Mouse (Mus musculus) forebrain, embryonic 10.5 days (tissue): ENCODE results near the gene Gm3755. TPM values are rescaled to one million over a fixed set of nuclear protein-coding genes. Genes with fewer than 3 reads are reported as not detected.
A peak's percentile ranks its signal among the peaks of the same experiment; 100 is the strongest.
"Not testable (repeated sequence)": the region's sequence is repeated elsewhere in the genome, so short reads cannot be mapped to it uniquely, and the experiment has no call there.

Experiments
- DNase-seq: peaks from one replicate; pipeline ENCODE4 v3.0.0-alpha.2; 2017; ENCODE audit warnings: low spot score; ENCODE audit errors: extremely low spot score
- H3K27ac ChIP-seq: fragments of 300-500 bp; sonication (generic); 2 replicates; pipeline ENCODE4 v1.5.1; 2016; ENCODE audit warnings: mild to moderate bottlenecking
- H3K27me3 ChIP-seq: fragments of 300-500 bp; sonication (generic); 2 replicates; pipeline ENCODE4 v1.6.1; 2016; ENCODE audit warnings: mild to moderate bottlenecking; ENCODE audit not compliant: poor library complexity, severe bottlenecking
- H3K36me3 ChIP-seq: fragments of 300-500 bp; sonication (generic); replicated peaks from 2 replicates; pipeline ENCODE4 v1.6.1; 2016; ENCODE audit warnings: mild to moderate bottlenecking, moderate library complexity
- H3K4me1 ChIP-seq: fragments of 300-500 bp; sonication (generic); 2 replicates; pipeline ENCODE4 v1.6.1; 2016
- H3K4me3 ChIP-seq: fragments of 300-500 bp; sonication (generic); 2 replicates; pipeline ENCODE4 v1.5.1; 2016; ENCODE audit warnings: mild to moderate bottlenecking, moderate library complexity
- H3K9me3 ChIP-seq: fragments of 300-500 bp; sonication (generic); 2 replicates; pipeline ENCODE4 v1.6.1; 2016; ENCODE audit warnings: mild to moderate bottlenecking, moderate library complexity
- WGBS: fragments of 180-500 bp; shearing (Covaris S2); methylation state at CpG from one replicate; pipeline ENCODE4 v1.1.7; 2016; 5-methylcytosine and 5-hydroxymethylcytosine counted together
- polyA plus RNA-seq: library from polyadenylated mRNA; unstranded; fragments of >200 nt; fragmentation: Nextera tagmentation; extraction: Ambion mirVana; gene quantifications from 2 replicates; pipeline ENCODE4 v1.2.1, GENCODE M21; 2016

Gm3755 gene
- not detected in 2 replicates for polyA plus RNA-seq

GRCm38 (mm10) chr14:7450817-7451216 lies at the start of gene Gm3755:
TSS of gene Gm3755 (minus strand) at chr14:7450917.
- WGBS: no CpG with 5 or more reads among the region's 2 CpGs
- not testable (repeated sequence) for H3K36me3 ChIP-seq, H3K9me3 ChIP-seq, H3K27me3 ChIP-seq, H3K4me1 ChIP-seq, H3K4me3 ChIP-seq, DNase-seq, H3K27ac ChIP-seq

- H3K9me3 ChIP-seq, H3K27me3 ChIP-seq, H3K36me3 ChIP-seq, H3K4me1 ChIP-seq: not testable (repeated sequence)
- H3K27ac ChIP-seq: peak overlapping the region; percentile 82
- H3K4me3 ChIP-seq: peak overlapping the region; percentile 50
- DNase-seq: peak; percentile 16
- 2% methylated on average over 13 of the region's 18 CpGs for WGBS
Measured at GRCm38 (mm10) chr14:7488731-7489130, 38.0 kb upstream of the Gm3755 start.

GRCm38 (mm10) chr14:7483662-7484061 lies 32.9 kb upstream of the Gm3755 start, which contains the start of gene Gm3752:
TSS of gene Gm3752 (minus strand) at chr14:7483762.
- H3K4me3 ChIP-seq, H3K4me1 ChIP-seq, DNase-seq, H3K27ac ChIP-seq, H3K27me3 ChIP-seq, H3K9me3 ChIP-seq, H3K36me3 ChIP-seq: not testable (repeated sequence)
- 91% methylated on average over 1 of the region's 3 CpGs for WGBS

- not testable (repeated sequence) for H3K27ac ChIP-seq, H3K36me3 ChIP-seq, H3K4me1 ChIP-seq, H3K27me3 ChIP-seq, H3K9me3 ChIP-seq, DNase-seq, H3K4me3 ChIP-seq
- WGBS: 78% methylated on average over 2 of the region's 2 CpGs
Measured at GRCm38 (mm10) chr14:7422496-7422895, 28.2 kb downstream of the Gm3755 start.

Other genes with a start within 250 kb of the Gm3755 start
- not detected in 2 replicates for gene Gm3727, start 186.2 kb downstream of the Gm3755 start, polyA plus RNA-seq
- gene Gm3739, start 135.9 kb downstream of the Gm3755 start, polyA plus RNA-seq: 1.6 and 1.9 TPM in 2 replicates
- gene Gm5797, start 118.5 kb downstream of the Gm3755 start, polyA plus RNA-seq: not detected in 2 replicates
- not detected in 2 replicates for gene Gm8374, start 85.8 kb downstream of the Gm3755 start, polyA plus RNA-seq
- 1.2 and 1.4 TPM in 2 replicates for gene Gm3752, start 32.8 kb upstream of the Gm3755 start, polyA plus RNA-seq
- gene Gm3558, start 117.6 kb upstream of the Gm3755 start, polyA plus RNA-seq: 0.58 and 0.90 TPM in 2 replicates
- gene Gm10338, start 144.7 kb upstream of the Gm3755 start, polyA plus RNA-seq: not detected in 2 replicates
- not detected in 2 replicates for gene Gm10128, start 193.1 kb upstream of the Gm3755 start, polyA plus RNA-seq